ENCODE assay signal across 13 mouse cellular contexts in the genomic region with DNA sequence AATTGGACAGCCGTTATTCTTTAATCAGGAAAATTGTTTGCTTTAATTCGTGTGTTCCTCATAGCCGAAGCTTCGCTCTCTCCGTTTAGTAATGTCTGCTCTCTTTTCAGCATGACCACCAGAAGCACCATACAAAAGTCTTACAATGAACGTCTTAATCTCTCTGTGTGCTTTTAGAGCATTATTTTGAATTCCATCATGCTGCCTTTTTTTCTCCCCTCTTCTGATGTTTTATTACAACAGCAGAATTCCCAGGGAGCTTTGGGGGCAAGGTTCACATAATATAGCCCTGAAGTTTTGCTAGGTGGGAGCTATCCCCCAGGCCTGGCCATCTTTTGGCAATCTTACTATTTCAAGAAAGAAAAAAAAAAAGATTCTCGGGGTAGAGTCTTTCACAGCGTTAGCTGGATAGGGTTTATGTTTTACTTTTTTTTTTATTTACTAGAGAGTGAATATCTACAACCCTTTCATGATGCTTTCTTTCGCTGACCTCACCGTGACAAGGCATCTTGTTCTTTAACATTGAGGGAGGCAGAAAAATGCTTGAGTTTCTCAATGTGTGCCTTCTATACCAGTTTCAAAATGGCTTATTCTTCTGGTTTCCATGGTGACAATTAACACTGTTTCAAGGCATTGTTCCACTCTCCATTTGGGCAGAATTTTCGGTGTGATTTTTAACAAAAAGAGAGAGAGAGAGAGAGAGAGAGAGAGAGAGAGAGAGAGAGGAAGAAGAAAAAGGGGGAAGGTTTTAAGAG.
A peak's percentile ranks its signal among the peaks of the same experiment; 100 is the strongest.
DNase-seq lines count a peak whose midpoint lies in the region; ATAC-seq and TF ChIP-seq lines count a peak whose summit lies in the region.
"Had no signal": no experiment of that assay in that cellular context is flagged by ENCODE, and none has a peak within 500 bp of the region (broad histone marks: within the 10 kb centered on the region; RNA-seq: fewer than 3 reads in every experiment).

No protein-coding gene starts in this region.

- no peak overlapping the region for H3K4me2 ChIP-seq in forebrain, embryonic 15.5 days (replicated peaks)
- peak overlapping the region; percentile 35; the same call in 1 of the 2 replicates for H3K4me2 ChIP-seq in neural tube, embryonic 12.5 days (replicated peaks)

- H3K36me3 ChIP-seq in forebrain, embryonic 15.5 days, result no peaks in the 10 kb centered on the region
- no peaks in the 10 kb centered on the region for H3K36me3 ChIP-seq in midbrain, embryonic 10.5 days
- no peaks in the 10 kb centered on the region for H3K36me3 ChIP-seq in neural tube, embryonic 12.5 days
- H3K36me3 ChIP-seq in heart, adult 2 months (ENCODE audit: control insufficient read depth, insufficient read depth, low read length), result peaks cover 6% of the 10 kb centered on the region; the same call in 1 of the 2 replicates
- H3K36me3 ChIP-seq: G1E had no signal

- intact Hi-C loops in heart, adult 2 months (cut with DNase I), result no loop called here

- no peak for TF ChIP-seq POLR2A in heart, adult 2 months (IDR thresholded peaks at IDR 0.05; ENCODE audit: insufficient read depth, low read depth, low read length)

- no peaks in the 10 kb centered on the region for H3K27me3 ChIP-seq in forebrain, embryonic 15.5 days
- H3K27me3 ChIP-seq in midbrain, embryonic 10.5 days (ENCODE audit: low read depth, poor library complexity, severe bottlenecking), result no peaks in the 10 kb centered on the region
- no peaks in the 10 kb centered on the region for H3K27me3 ChIP-seq in neural tube, embryonic 12.5 days (replicated peaks)
- H3K27me3 ChIP-seq in heart, adult 2 months (ENCODE audit: control insufficient read depth, insufficient read depth, low read length), result no peaks in the 10 kb centered on the region

- H3K9me3 ChIP-seq in forebrain, embryonic 15.5 days, result no peaks in the 10 kb centered on the region
- H3K9me3 ChIP-seq in midbrain, embryonic 10.5 days (replicated peaks), result no peaks in the 10 kb centered on the region
- H3K9me3 ChIP-seq in neural tube, embryonic 12.5 days, result no peaks in the 10 kb centered on the region

- H3K4me1 ChIP-seq in forebrain, embryonic 15.5 days, result peaks cover 55% of the 10 kb centered on the region
- H3K4me1 ChIP-seq in midbrain, embryonic 10.5 days, result peaks cover 93% of the 10 kb centered on the region
- peaks cover 60% of the 10 kb centered on the region for H3K4me1 ChIP-seq in neural tube, embryonic 12.5 days
- H3K4me1 ChIP-seq in heart, adult 2 months (ENCODE audit: control insufficient read depth, insufficient read depth, low read length), result no peaks in the 10 kb centered on the region

- peak; percentile 61 for DNase-seq in embryo, embryonic 11 days
- DNase-seq in midbrain, embryonic 10.5 days (ENCODE audit: low spot score), result peak; percentile 34
- DNase-seq in heart, postnatal 4 days, result no peak
- DNase-seq in heart, adult 2 months, result no peak
- no peak for DNase-seq in B cell, adult 2 months
- DNase-seq: adrenal gland, postnatal 25 days; cerebellum, postnatal 36 days; lung, adult 18-20 months; lung, postnatal 4 days; thymus, postnatal 14 days had no signal

- no peak overlapping the region for H3K9ac ChIP-seq in forebrain, embryonic 15.5 days (replicated peaks)
- H3K9ac ChIP-seq in neural tube, embryonic 12.5 days, result no peak overlapping the region
- no peak overlapping the region for H3K9ac ChIP-seq in heart, adult 2 months (ENCODE audit: low read depth, low read length)

- no peak for ATAC-seq in forebrain, embryonic 15.5 days (replicated peaks)
- no peak for ATAC-seq in neural tube, embryonic 12.5 days (ENCODE audit: low FRiP score, low read depth)

- H3K79me2 ChIP-seq in heart, adult 2 months (replicated peaks; ENCODE audit: control insufficient read depth, insufficient read depth, low read length), result no peaks in the 10 kb centered on the region

- peak overlapping the region; percentile 37; the same call in 1 of the 2 replicates for H3K27ac ChIP-seq in forebrain, embryonic 15.5 days (replicated peaks)
- H3K27ac ChIP-seq in midbrain, embryonic 10.5 days (replicated peaks), result peak overlapping the region; percentile 88
- peak overlapping the region; percentile 13; the same call in 1 of the 2 replicates for H3K27ac ChIP-seq in neural tube, embryonic 12.5 days
- no peak overlapping the region for H3K27ac ChIP-seq in heart, adult 2 months

- 4% methylated on average over 11 of the region's 11 CpGs for WGBS in forebrain, embryonic 15.5 days
- WGBS in midbrain, embryonic 10.5 days, result 13% methylated on average over 11 of the region's 11 CpGs
- 15% methylated on average over 11 of the region's 11 CpGs for WGBS in neural tube, embryonic 12.5 days
- WGBS in heart, adult 2 months, result 81% methylated on average over 11 of the region's 11 CpGs

- TF ChIP-seq EP300 in heart, adult 2 months (IDR thresholded peaks at IDR 0.05; ENCODE audit: insufficient read depth, low read depth, low read length), result no peak

- TF ChIP-seq CTCF in heart, adult 2 months (IDR thresholded peaks at IDR 0.05), result no peak

- H3K4me3 ChIP-seq in forebrain, embryonic 15.5 days, result no peak overlapping the region
- peak overlapping the region; percentile 44 for H3K4me3 ChIP-seq in midbrain, embryonic 10.5 days
- H3K4me3 ChIP-seq in neural tube, embryonic 12.5 days, result no peak overlapping the region
- no peak overlapping the region for H3K4me3 ChIP-seq in heart, adult 2 months

Comparison
In these comparisons a context has a peak if more than half of its experiments do, and no peak if none do; other contexts are left out.
1. DNase-seq: peak in embryo, embryonic 11 days (single experiment) and midbrain, embryonic 10.5 days (single experiment); none in heart, postnatal 4 days (single experiment), heart, adult 2 months (0 of 2) and B cell, adult 2 months (0 of 2).